Mouse (Mus musculus): ENCODE data around the gene Ifi203. TPM values are rescaled to one million over a fixed set of nuclear protein-coding genes. Genes with fewer than 3 reads are reported as not detected.
"Not testable (repeated sequence)": the region's sequence is repeated elsewhere in the genome, so short reads cannot be mapped to it uniquely, and the experiment has no call there.

Ifi203 gene
- total RNA-seq (2021) = 10 to 100 TPM in 1 of 2 experiments, 1 to 10 TPM in 1; 8.6 to 12.1 TPM
- long read RNA-seq, experiment 1, partial matches to known transcripts = 0 of 1 reads
- long read RNA-seq, experiment 1, other reads (novel, unspliced or antisense) = 0 of 1 reads
- long read RNA-seq, experiment 2, partial matches to known transcripts = 0 of 2 reads
- long read RNA-seq, experiment 2, other reads (novel, unspliced or antisense) = 1 of 2 reads

- DNase-seq = not testable (repeated sequence)
These were observed at the start of gene Ifi203, which contains the start of gene Mndal for GRCm38 (mm10) chr1:173941924-173942779. TSS of gene Ifi203 (minus strand) at chr1:173942672. TSS of gene Mndal (minus strand) at chr1:173942491.

GRCm38 (mm10) chr1:173982694-173983305 is 40.3 kb upstream of the Ifi203 start, which contains the start of gene Ifi202b:
TSS of gene Ifi202b (minus strand) at chr1:173982744.
- DNase-seq = not testable (repeated sequence)

GRCm38 (mm10) chr1:173981038-173981437 is 38.6 kb upstream of the Ifi203 start:
- DNase-seq = not testable (repeated sequence)

GRCm38 (mm10) chr1:173977622-173978021 is 35.1 kb upstream of the Ifi203 start:
- DNase-seq = no peak

GRCm38 (mm10) chr1:173973111-173973510 is 30.6 kb upstream of the Ifi203 start:
- no peak for DNase-seq

GRCm38 (mm10) chr1:173961491-173961890 is 19.0 kb upstream of the Ifi203 start:
- DNase-seq = not testable (repeated sequence)

GRCm38 (mm10) chr1:173959998-173960397 is 17.5 kb upstream of the Ifi203 start:
- DNase-seq = not testable (repeated sequence)

GRCm38 (mm10) chr1:173955839-173956527 is 13.5 kb upstream of the Ifi203 start:
- DNase-seq = not testable (repeated sequence)

GRCm38 (mm10) chr1:173955071-173955796 is 12.8 kb upstream of the Ifi203 start:
- no peak for DNase-seq

- no peak for DNase-seq
These were observed 11.1 kb upstream of the Ifi203 start for GRCm38 (mm10) chr1:173953563-173953962.

GRCm38 (mm10) chr1:173949044-173949443 is 6.6 kb upstream of the Ifi203 start:
- DNase-seq = not testable (repeated sequence)

- DNase-seq = not testable (repeated sequence)
These were observed 251 bp upstream of the Ifi203 start for GRCm38 (mm10) chr1:173942780-173943066.

GRCm38 (mm10) chr1:173941522-173941921 is 950 bp downstream of the Ifi203 start:
- not testable (repeated sequence) for DNase-seq

GRCm38 (mm10) chr1:173919279-173919678 is 23.2 kb downstream of the Ifi203 start:
- not testable (repeated sequence) for DNase-seq

- no peak for DNase-seq
These were observed 27.9 kb downstream of the Ifi203 start for GRCm38 (mm10) chr1:173914559-173914958.

GRCm38 (mm10) chr1:173913256-173913791 is 29.1 kb downstream of the Ifi203 start:
- not testable (repeated sequence) for DNase-seq

- not testable (repeated sequence) for DNase-seq
These were observed 29.8 kb downstream of the Ifi203 start, which contains the start of gene Ifi211 for GRCm38 (mm10) chr1:173912548-173913255. TSS of gene Ifi211 (minus strand) at chr1:173913046.

GRCm38 (mm10) chr1:173911808-173912464 is 30.5 kb downstream of the Ifi203 start:
- no peak for DNase-seq

GRCm38 (mm10) chr1:173908390-173908789 is 34.1 kb downstream of the Ifi203 start:
- DNase-seq = not testable (repeated sequence)

GRCm38 (mm10) chr1:173905885-173906284 is 36.6 kb downstream of the Ifi203 start:
- DNase-seq = not testable (repeated sequence)
